Mouse (Mus musculus): ENCODE results near the gene Cd247. TPM values are rescaled to one million over a fixed set of nuclear protein-coding genes. Genes with fewer than 3 reads are reported as not detected.

Gene Cd247
- polyA plus RNA-seq, 2 experiments: 0.07 to 0.47 TPM

GRCm38 (mm10) chr1:165860373-165861234 is 72.1 kb downstream of the Cd247 start:
- WGBS (ENCODE audit: insufficient replicate concordance): 50% methylated on average over 9 of the region's 9 CpGs
- H3K4me1 ChIP-seq (replicated peaks; ENCODE audit: control insufficient read depth in 2 of 2, insufficient read depth in 2 of 2, low read length in 1 of 2): peaks cover 0 to 7% of the 10 kb centered on the region in 2 experiments; a peak in 1 of 4 replicates
- no peak for DNase-seq (ENCODE audit: low read depth in 3 of 3, low spot score in 3 of 3)
- no peak for TF ChIP-seq CTCF (IDR thresholded peaks at IDR 0.05; ENCODE audit: low read depth)
- no peak for TF ChIP-seq EP300 (IDR thresholded peaks at IDR 0.05; ENCODE audit: low read depth)
- H3K36me3 ChIP-seq (replicated peaks; ENCODE audit: control insufficient read depth, insufficient read depth, low read depth): no peaks in the 10 kb centered on the region
- no peak overlapping the region for H3K27ac ChIP-seq
- no peaks in the 10 kb centered on the region for H3K9me3 ChIP-seq (ENCODE audit: control insufficient read depth, low read length)
- no peak for ATAC-seq (ENCODE audit: insufficient read depth)
- no peak overlapping the region for H3K4me3 ChIP-seq (ENCODE audit: insufficient read depth in 1 of 2, low read depth in 2 of 2, low read length in 2 of 2)
- H3K4me2 ChIP-seq (ENCODE audit: low read depth): no peak overlapping the region
- no peaks in the 10 kb centered on the region for H3K27me3 ChIP-seq (ENCODE audit: control insufficient read depth, insufficient read depth, low read length)
- no peak overlapping the region for H3K9ac ChIP-seq (replicated peaks)

- Histone ChIP-seq H3K27ac (no peak overlapping the region), H3K4me2 (ENCODE audit: low read depth) (no peak overlapping the region), H3K27me3 (ENCODE audit: control insufficient read depth, insufficient read depth, low read length) (no peaks in the 10 kb centered on the region), H3K9me3 (ENCODE audit: control insufficient read depth, low read length) (no peaks in the 10 kb centered on the region), H3K36me3 (replicated peaks; ENCODE audit: control insufficient read depth, insufficient read depth, low read depth) (no peaks in the 10 kb centered on the region), H3K4me1 (replicated peaks; ENCODE audit: control insufficient read depth in 2 of 2, insufficient read depth in 2 of 2, low read length in 1 of 2) (peaks cover 0 to 7% of the 10 kb centered on the region in 2 experiments; a peak in 1 of 4 replicates), H3K9ac (replicated peaks) (no peak overlapping the region), H3K4me3 (ENCODE audit: insufficient read depth in 1 of 2, low read depth in 2 of 2, low read length in 2 of 2) (no peak overlapping the region)
- no peak for TF ChIP-seq EP300 (IDR thresholded peaks at IDR 0.05; ENCODE audit: low read depth)
- no peak for TF ChIP-seq CTCF (IDR thresholded peaks at IDR 0.05; ENCODE audit: low read depth)
- DNase-seq (ENCODE audit: low read depth in 3 of 3, low spot score in 3 of 3) (no peak), ATAC-seq (ENCODE audit: insufficient read depth) (no peak)
- WGBS (ENCODE audit: insufficient replicate concordance): 72% methylated on average over 3 of the region's 3 CpGs
These were observed 72.7 kb downstream of the Cd247 start for GRCm38 (mm10) chr1:165861235-165861609.

- 79% methylated on average over 7 of the region's 7 CpGs for WGBS (ENCODE audit: insufficient replicate concordance)
- no peaks in the 10 kb centered on the region for H3K9me3 ChIP-seq (ENCODE audit: control insufficient read depth, low read length)
- H3K4me3 ChIP-seq (ENCODE audit: insufficient read depth in 1 of 2, low read depth in 2 of 2, low read length in 2 of 2): no peak overlapping the region
- ATAC-seq (ENCODE audit: insufficient read depth) (no peak), DNase-seq (ENCODE audit: low read depth in 3 of 3, low spot score in 3 of 3) (no peak)
- peaks cover 0 to 7% of the 10 kb centered on the region in 2 experiments; a peak in 1 of 4 replicates for H3K4me1 ChIP-seq (replicated peaks; ENCODE audit: control insufficient read depth in 2 of 2, insufficient read depth in 2 of 2, low read length in 1 of 2)
- H3K9ac ChIP-seq (replicated peaks): no peak overlapping the region
- H3K36me3 ChIP-seq (replicated peaks; ENCODE audit: control insufficient read depth, insufficient read depth, low read depth): no peaks in the 10 kb centered on the region
- H3K4me2 ChIP-seq (ENCODE audit: low read depth): no peak overlapping the region
- H3K27ac ChIP-seq: no peak overlapping the region
- TF ChIP-seq EP300 (IDR thresholded peaks at IDR 0.05; ENCODE audit: low read depth) (no peak), CTCF (IDR thresholded peaks at IDR 0.05; ENCODE audit: low read depth) (no peak)
- no peaks in the 10 kb centered on the region for H3K27me3 ChIP-seq (ENCODE audit: control insufficient read depth, insufficient read depth, low read length)
These were observed 73.6 kb downstream of the Cd247 start for GRCm38 (mm10) chr1:165862059-165862458.

GRCm38 (mm10) chr1:165864864-165865795 is 76.6 kb downstream of the Cd247 start:
- TF ChIP-seq CTCF (IDR thresholded peaks at IDR 0.05; ENCODE audit: low read depth): no peak
- no peak for TF ChIP-seq EP300 (IDR thresholded peaks at IDR 0.05; ENCODE audit: low read depth)
- Histone ChIP-seq H3K27ac (no peak overlapping the region), H3K4me3 (ENCODE audit: insufficient read depth in 1 of 2, low read depth in 2 of 2, low read length in 2 of 2) (no peak overlapping the region), H3K36me3 (replicated peaks; ENCODE audit: control insufficient read depth, insufficient read depth, low read depth) (no peaks in the 10 kb centered on the region), H3K9me3 (ENCODE audit: control insufficient read depth, low read length) (no peaks in the 10 kb centered on the region), H3K9ac (replicated peaks) (no peak overlapping the region), H3K27me3 (ENCODE audit: control insufficient read depth, insufficient read depth, low read length) (no peaks in the 10 kb centered on the region), H3K4me2 (ENCODE audit: low read depth) (no peak overlapping the region), H3K4me1 (replicated peaks; ENCODE audit: control insufficient read depth in 2 of 2, insufficient read depth in 2 of 2, low read length in 1 of 2) (peaks cover 0 to 10% of the 10 kb centered on the region in 2 experiments; a peak in 2 of 4 replicates)
- ATAC-seq (ENCODE audit: insufficient read depth) (no peak), DNase-seq (ENCODE audit: low read depth in 3 of 3, low spot score in 3 of 3) (no peak)
- WGBS (ENCODE audit: insufficient replicate concordance): 50% methylated on average over 14 of the region's 14 CpGs

All from liver, embryonic 14.5 days (tissue).